Mouse (Mus musculus) midbrain, embryonic 11.5 days (tissue): ENCODE data around the gene Atp1a3. TPM values are rescaled to one million over a fixed set of nuclear protein-coding genes. Genes with fewer than 3 reads are reported as not detected.
"Not testable (repeated sequence)": the region's sequence is repeated elsewhere in the genome, so short reads cannot be mapped to it uniquely, and the experiment has no call there.

Experiments used
- ATAC-seq: fragments of 200-750 bp; cut with Nextera tagmentation; 2 replicates; pipeline ENCODE4 v1.8.0; 2017; ENCODE audit warnings: moderate TSS enrichment, moderate library complexity; ENCODE audit not compliant: low FRiP score
- DNase-seq: peaks from one replicate; pipeline ENCODE4 v3.0.0; 2015; ENCODE audit warnings: low spot score; ENCODE audit errors: missing footprints
- H3K27ac ChIP-seq: fragments of 300-500 bp; sonication (generic); 2 replicates; pipeline ENCODE4 v1.5.1; 2014; ENCODE audit warnings: low read depth, low read length
- H3K27me3 ChIP-seq: fragments of 300-500 bp; sonication (generic); 2 replicates; pipeline ENCODE4 v1.6.1; 2014; ENCODE audit warnings: mild to moderate bottlenecking, low read length, moderate library complexity, mixed read lengths; ENCODE audit not compliant: control insufficient read depth, insufficient read depth
- H3K36me3 ChIP-seq: fragments of 300-500 bp; sonication (generic); 2 replicates; pipeline ENCODE4 v1.6.1; 2014; ENCODE audit warnings: mild to moderate bottlenecking, low read length, moderate library complexity, mixed read lengths; ENCODE audit not compliant: control insufficient read depth, insufficient read depth
- H3K4me1 ChIP-seq: fragments of 300-500 bp; sonication (generic); 2 replicates; pipeline ENCODE4 v1.6.1; 2014; ENCODE audit warnings: low read length; ENCODE audit not compliant: control insufficient read depth, insufficient read depth
- H3K4me2 ChIP-seq: fragments of 300-500 bp; sonication (generic); 2 replicates; pipeline ENCODE4 v1.6.1; 2014; ENCODE audit warnings: mild to moderate bottlenecking, moderate library complexity
- H3K4me3 ChIP-seq: fragments of 300-500 bp; sonication (generic); 2 replicates; pipeline ENCODE4 v1.5.1; 2014; ENCODE audit warnings: low read depth, low read length
- H3K9ac ChIP-seq: fragments of 300-500 bp; sonication (generic); 2 replicates; pipeline ENCODE4 v1.6.1; 2014; ENCODE audit warnings: low read length
- H3K9me3 ChIP-seq: fragments of 300-500 bp; sonication (generic); 2 replicates; pipeline ENCODE4 v1.6.1; 2016; ENCODE audit warnings: low read length; ENCODE audit not compliant: control insufficient read depth
- WGBS: fragments of 180-500 bp; shearing (Covaris S2); extraction: QIAGEN DNeasy Blood & Tissue Kit; methylation state at CpG from one replicate; pipeline ENCODE4 v1.1.7; 2014; 5-methylcytosine and 5-hydroxymethylcytosine counted together
- polyA plus RNA-seq: library from polyadenylated mRNA; unstranded; fragments of >200 nt; fragmentation: Nextera tagmentation; extraction: Ambion mirVana; gene quantifications from 2 replicates; pipeline ENCODE4 v1.2.1, GENCODE M21; 2014

Atp1a3 gene
- polyA plus RNA-seq: 34.4 and 36.0 TPM in 2 replicates

DNA sequence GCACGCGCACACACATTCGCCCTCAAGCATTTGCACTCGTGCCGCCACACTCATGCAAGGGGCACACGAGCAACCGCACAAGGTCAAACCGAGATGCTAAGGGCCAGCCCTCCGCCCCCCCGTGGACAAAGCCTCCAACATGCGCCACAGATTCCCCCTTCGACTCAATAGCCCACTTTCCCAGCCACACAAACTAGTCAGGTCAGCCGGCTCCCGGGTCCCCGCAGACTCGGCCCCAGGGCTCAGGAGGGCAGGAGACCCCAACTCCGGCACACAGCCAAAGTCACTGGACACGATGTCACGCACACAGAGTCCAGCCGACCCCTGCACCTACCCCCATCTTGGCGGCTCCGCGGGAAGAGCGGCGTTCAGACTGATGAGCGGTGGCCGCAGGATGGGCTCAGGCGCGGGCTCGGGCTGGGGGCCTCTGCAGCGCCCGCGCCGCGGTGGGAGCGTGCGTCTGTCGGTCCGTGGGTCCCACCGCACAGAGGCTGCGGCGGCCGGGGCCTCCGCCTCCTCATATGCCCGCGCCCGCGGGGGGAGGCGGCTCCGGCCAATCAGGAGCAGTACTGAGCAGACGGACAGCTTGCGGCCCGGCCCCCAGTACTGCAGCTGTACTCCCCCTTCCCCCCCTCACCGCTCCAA is at the start of gene Atp1a3:
Gene Atp1a3, minus strand, starts transcription at position 538 of the 645 bp plus-strand sequence.
- H3K9ac ChIP-seq: peak within 1 kb of the TSS; percentile 68
- 1% methylated on average over 53 of the region's 54 CpGs for WGBS
- ATAC-seq (peak; percentile 80), DNase-seq (peak; percentile 92)
- no peaks in the 10 kb centered on the region for H3K36me3 ChIP-seq
- peaks cover 44% of the 10 kb centered on the region for H3K27me3 ChIP-seq
- H3K4me1 ChIP-seq: peaks cover 29% of the 10 kb centered on the region
- H3K9me3 ChIP-seq: no peaks in the 10 kb centered on the region
- peak within 1 kb of the TSS; percentile 88 for H3K4me2 ChIP-seq
- H3K4me3 ChIP-seq: peak within 1 kb of the TSS; percentile 52
- no peak within 1 kb of the TSS for H3K27ac ChIP-seq

- 90% methylated on average over 3 of the region's 3 CpGs for WGBS
- peaks cover 30% of the 10 kb centered on the region for H3K36me3 ChIP-seq
- no peaks in the 10 kb centered on the region; the same call in 1 of the 2 replicates for H3K9me3 ChIP-seq
These were observed 46.8 kb upstream of the Atp1a3 start for GRCm38 (mm10) chr7:25052587-25052986.

GRCm38 (mm10) chr7:25049295-25049930 is 43.7 kb upstream of the Atp1a3 start:
- Histone ChIP-seq H3K27me3 (no peaks in the 10 kb centered on the region), H3K9ac (no peak overlapping the region), H3K4me2 (no peak overlapping the region), H3K9me3 (no peaks in the 10 kb centered on the region), H3K4me1 (no peaks in the 10 kb centered on the region), H3K4me3 (no peak overlapping the region), H3K36me3 (peaks cover 12% of the 10 kb centered on the region), H3K27ac (no peak overlapping the region)
- DNase-seq (no peak), ATAC-seq (no peak)
- WGBS: 90% methylated on average over 16 of the region's 16 CpGs

More at GRCm38 (mm10) chr7:25052587-25052986, 46.8 kb upstream of the Atp1a3 start:
- DNase-seq: no peak
- Histone ChIP-seq H3K4me1 (no peaks in the 10 kb centered on the region), H3K27me3 (no peaks in the 10 kb centered on the region), H3K27ac (no peak overlapping the region), H3K4me2 (no peak overlapping the region), H3K4me3 (no peak overlapping the region), H3K9ac (no peak overlapping the region)
- no peak for ATAC-seq

DNA sequence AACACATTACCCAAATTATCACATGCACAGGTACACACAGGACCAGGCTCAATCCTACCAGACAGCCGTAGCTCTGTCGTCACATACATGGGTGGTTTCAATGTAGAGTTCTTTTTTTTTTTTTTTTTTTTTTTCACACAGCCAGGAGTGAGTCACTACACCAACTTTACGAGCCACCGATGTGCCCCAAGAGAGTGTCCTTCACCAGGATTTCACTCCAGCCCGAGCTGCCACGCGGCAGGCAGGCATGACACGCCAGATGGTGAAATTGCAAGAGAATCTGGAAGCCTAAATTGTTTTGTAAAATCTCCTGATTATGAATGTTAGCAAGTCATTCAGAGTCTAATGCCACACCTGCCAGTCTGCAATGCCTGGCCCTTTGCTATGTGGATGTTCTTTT is 41.6 kb upstream of the Atp1a3 start:
- Histone ChIP-seq H3K4me2 (no peak overlapping the region), H3K27me3 (no peaks in the 10 kb centered on the region), H3K36me3 (peaks cover 13% of the 10 kb centered on the region), H3K4me3 (no peak overlapping the region), H3K9me3 (no peaks in the 10 kb centered on the region), H3K9ac (no peak overlapping the region), H3K4me1 (no peaks in the 10 kb centered on the region), H3K27ac (no peak overlapping the region)
- DNase-seq: no peak
- 91% methylated on average over 8 of the region's 8 CpGs for WGBS
- ATAC-seq: no peak

DNA sequence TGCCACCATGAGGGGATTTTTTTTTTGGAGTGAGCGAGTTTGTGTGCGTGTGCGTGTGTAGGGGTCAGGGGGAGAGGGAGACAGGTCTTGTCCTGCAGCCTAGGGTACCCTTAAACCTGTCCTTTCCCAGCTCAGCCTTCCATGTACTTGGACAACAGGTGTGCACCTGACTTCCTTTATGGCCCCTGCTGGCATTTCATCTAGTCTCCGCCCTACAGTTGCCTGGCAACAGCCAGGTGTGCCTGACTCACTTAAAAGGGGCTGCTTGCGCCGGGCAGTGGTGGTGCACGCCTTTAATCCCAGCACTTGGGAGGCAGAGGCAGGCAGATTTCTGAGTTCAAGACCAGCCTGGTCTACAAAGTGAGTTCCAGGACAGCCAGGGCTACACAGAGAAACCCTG is 38.8 kb upstream of the Atp1a3 start:
- peaks cover 16% of the 10 kb centered on the region for H3K36me3 ChIP-seq
- not testable (repeated sequence) for DNase-seq, H3K27me3 ChIP-seq, H3K9me3 ChIP-seq, H3K27ac ChIP-seq, H3K4me3 ChIP-seq, ATAC-seq, H3K4me2 ChIP-seq, H3K4me1 ChIP-seq, H3K9ac ChIP-seq
- WGBS: 92% methylated on average over 7 of the region's 7 CpGs

GRCm38 (mm10) chr7:25041921-25042320 is 36.2 kb upstream of the Atp1a3 start:
- Histone ChIP-seq H3K4me3 (no peak overlapping the region), H3K4me1 (no peaks in the 10 kb centered on the region), H3K4me2 (no peak overlapping the region), H3K27me3 (no peaks in the 10 kb centered on the region), H3K27ac (no peak overlapping the region), H3K9me3 (no peaks in the 10 kb centered on the region), H3K36me3 (peaks cover 16% of the 10 kb centered on the region), H3K9ac (no peak overlapping the region)
- WGBS: 94% methylated on average over 12 of the region's 12 CpGs
- ATAC-seq: no peak
- DNase-seq: no peak

GRCm38 (mm10) chr7:25035916-25036315 is 30.2 kb upstream of the Atp1a3 start:
- H3K27ac ChIP-seq: no peak overlapping the region
- DNase-seq (peak; percentile 98), ATAC-seq (no peak)
- 55% methylated on average over 7 of the region's 7 CpGs for WGBS
- H3K4me2 ChIP-seq: no peak overlapping the region
- no peak overlapping the region for H3K9ac ChIP-seq
- peaks cover 3% of the 10 kb centered on the region; the same call in 1 of the 2 replicates for H3K36me3 ChIP-seq
- no peaks in the 10 kb centered on the region for H3K9me3 ChIP-seq
- H3K4me1 ChIP-seq: no peaks in the 10 kb centered on the region
- no peak overlapping the region for H3K4me3 ChIP-seq
- no peaks in the 10 kb centered on the region for H3K27me3 ChIP-seq

GRCm38 (mm10) chr7:25034796-25035195 is 29.0 kb upstream of the Atp1a3 start:
- no peaks in the 10 kb centered on the region for H3K9me3 ChIP-seq
- no peak overlapping the region for H3K27ac ChIP-seq
- ATAC-seq: no peak
- no peaks in the 10 kb centered on the region for H3K4me1 ChIP-seq
- WGBS: 93% methylated on average over 4 of the region's 4 CpGs
- H3K4me2 ChIP-seq: no peak overlapping the region
- H3K27me3 ChIP-seq: no peaks in the 10 kb centered on the region
- H3K4me3 ChIP-seq: no peak overlapping the region
- H3K9ac ChIP-seq: no peak overlapping the region
- H3K36me3 ChIP-seq: peaks cover 3% of the 10 kb centered on the region; the same call in 1 of the 2 replicates
- DNase-seq: no peak

DNA sequence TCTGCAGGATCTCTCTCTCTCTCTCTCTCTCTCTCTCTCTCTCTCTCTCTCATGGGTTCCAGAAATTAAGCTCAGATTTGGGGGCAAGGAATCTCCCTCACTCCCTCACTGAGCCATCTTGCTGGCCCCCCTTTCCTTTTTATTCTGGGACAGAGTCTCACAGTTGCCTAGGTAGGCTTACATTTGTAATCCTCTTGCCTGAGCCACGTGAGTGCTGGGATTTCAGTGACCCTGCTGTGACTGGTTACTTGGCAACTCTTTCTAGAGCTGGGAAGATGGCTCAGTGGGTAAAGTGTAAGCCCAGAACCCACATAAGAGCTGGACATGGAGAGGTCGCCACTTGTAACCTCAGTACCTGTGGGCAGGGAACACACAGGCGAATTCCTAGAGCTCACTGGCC is 25.8 kb upstream of the Atp1a3 start:
- ATAC-seq (no peak), DNase-seq (no peak)
- no peaks in the 10 kb centered on the region for H3K4me1 ChIP-seq
- no peak overlapping the region for H3K27ac ChIP-seq
- no peak overlapping the region for H3K9ac ChIP-seq
- WGBS: 45% methylated on average over 3 of the region's 3 CpGs
- H3K4me3 ChIP-seq: no peak overlapping the region
- no peaks in the 10 kb centered on the region for H3K27me3 ChIP-seq
- H3K36me3 ChIP-seq: peaks cover 8% of the 10 kb centered on the region; the same call in 1 of the 2 replicates
- H3K4me2 ChIP-seq: no peak overlapping the region
- H3K9me3 ChIP-seq: no peaks in the 10 kb centered on the region
